Mouse (Mus musculus) adrenal gland, postnatal 25 days (tissue): Measurements from ENCODE around the gene Gramd4. TPM values are rescaled to one million over a fixed set of nuclear protein-coding genes. Genes with fewer than 3 reads are reported as not detected.
"Not testable (repeated sequence)": the region's sequence is repeated elsewhere in the genome, so short reads cannot be mapped to it uniquely, and the experiment has no call there.

ENCODE experiments used
- DNase-seq: peaks from one replicate; pipeline ENCODE4 v3.0.0; 2021; ENCODE audit warnings: mixed read lengths
- total RNA-seq: library from RNA; stranded (reverse); gene quantifications from 2 replicates; pipeline ENCODE4 v1.2.3, GENCODE M21; 2021

Gene Gramd4
- total RNA-seq, 1 experiment from 2014 or later = 17.4 TPM

DNA sequence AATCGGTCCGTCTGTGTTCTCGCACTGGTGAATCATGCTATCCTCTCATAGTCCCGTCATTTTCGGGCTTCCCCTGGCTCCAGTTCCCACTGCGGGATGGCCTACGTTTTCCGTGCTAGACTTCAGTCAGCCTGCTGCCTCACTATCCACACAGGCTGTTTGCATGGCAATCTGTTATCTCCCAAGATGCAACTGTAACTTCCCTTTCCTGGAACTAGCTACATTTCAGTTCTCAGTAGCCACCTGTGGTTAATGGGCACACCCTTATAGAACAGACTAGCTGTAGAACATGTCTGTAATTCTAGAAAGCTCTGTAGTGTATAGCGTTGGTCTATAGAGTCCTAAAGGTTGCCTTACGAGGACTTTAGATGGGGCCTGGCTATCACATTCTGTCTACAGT, 6.3 kb upstream of the Gramd4 start:
- DNase-seq = no peak

DNA sequence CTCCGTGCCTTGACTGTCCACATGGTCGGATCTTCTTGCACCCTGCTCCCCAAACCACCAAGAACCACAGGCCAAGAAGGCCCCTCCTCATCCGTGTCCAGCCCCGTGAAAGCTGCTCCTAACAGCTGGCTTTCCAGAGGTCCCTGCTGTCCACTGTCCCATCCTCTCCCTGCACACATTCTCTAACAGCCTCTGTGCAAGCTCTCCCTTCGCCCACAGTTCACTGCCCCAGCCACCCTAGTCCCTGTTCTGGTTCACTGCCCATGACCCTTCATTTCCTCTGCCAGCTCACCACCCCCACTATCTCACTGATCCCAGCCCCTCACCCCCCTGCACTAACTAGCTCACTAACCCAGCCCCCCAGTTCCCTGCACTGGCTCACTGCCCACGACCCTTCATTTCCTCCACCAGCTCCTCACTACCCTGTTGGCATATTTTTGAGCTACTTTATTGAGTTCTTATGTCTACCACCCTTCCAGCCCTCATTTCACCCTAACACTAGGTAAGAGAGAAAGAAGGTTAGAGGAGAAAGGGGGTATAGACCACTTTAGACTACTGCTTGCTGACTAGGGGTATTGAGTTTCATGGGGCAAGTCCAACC, 5.5 kb upstream of the Gramd4 start:
- no peak for DNase-seq

DNA sequence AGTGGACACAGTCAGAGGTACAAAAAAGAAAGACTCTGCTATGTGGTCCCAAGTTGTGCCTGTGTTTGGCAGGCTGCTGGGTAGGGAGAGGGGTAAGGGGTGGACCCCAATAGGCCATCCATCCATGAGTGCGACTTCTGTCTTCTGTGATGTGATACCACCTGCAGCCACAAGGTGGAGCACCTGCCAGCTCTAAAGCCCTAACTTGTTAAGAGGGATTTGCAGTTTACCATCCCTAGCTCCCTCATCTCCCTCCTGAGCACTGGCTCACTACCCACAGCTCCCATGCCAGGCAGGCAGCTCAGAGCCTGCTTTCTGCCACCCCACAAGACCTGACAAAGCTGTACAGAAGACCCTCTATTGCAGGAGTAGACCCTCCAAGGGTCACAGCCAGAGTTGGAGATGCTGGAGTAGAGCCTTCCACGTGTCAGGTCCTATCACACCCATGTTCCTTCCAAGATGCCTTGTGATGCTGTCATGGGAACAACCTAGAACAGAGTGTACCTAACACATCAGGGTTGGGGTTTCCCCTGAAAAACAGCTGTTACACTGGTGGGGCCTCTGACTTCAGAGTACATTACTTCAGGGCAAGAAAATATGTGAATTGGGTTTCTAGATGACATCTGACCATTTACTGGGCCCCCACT, 3.5 kb upstream of the Gramd4 start:
- peak; percentile 81 for DNase-seq

DNA sequence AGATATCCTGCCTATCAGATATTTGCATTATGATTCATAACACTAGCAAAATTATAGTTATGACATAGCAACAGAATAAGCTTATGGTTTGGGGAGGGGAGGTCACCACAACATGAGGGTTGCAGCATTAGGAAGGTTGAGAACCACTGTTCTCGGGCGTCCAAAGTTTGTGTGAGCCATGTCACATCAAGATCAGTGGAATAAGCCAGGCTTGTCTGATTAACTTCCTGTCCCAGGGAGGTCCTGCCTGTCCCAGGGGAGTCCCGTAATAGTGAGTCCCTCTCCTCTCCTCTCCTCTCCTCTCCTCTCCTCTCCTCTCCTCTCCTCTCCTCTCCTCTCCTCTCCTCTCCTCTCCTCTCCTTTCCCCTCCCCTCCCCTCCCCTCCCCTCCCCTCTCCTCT, 2.6 kb upstream of the Gramd4 start:
- not testable (repeated sequence) for DNase-seq

DNA sequence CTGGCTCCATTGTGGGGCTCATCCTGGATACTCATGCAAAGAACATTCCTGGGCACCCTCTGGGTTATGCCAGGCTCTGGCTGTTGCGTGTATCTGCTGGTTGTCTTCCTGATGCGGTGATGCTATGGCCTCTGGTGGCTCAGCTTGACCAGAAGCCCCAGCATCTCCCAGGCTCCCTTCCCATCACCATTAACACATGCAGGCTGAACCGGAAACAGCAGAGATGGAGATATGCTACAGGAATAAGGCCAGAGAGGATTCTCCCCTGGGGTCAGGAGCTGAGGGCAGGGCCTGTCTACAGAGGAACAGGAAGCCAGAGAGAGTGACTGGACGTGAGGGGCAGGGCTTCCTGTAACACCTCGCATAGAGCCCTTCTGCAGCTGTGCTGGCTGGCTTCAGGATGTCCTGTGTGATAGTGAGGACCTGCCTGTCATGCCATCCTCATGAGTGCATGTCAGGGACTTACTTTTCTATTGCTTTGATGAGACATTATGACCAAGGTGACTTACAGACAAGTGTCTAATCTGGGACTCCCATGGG, 1.2 kb upstream of the Gramd4 start:
- DNase-seq = no peak

DNA sequence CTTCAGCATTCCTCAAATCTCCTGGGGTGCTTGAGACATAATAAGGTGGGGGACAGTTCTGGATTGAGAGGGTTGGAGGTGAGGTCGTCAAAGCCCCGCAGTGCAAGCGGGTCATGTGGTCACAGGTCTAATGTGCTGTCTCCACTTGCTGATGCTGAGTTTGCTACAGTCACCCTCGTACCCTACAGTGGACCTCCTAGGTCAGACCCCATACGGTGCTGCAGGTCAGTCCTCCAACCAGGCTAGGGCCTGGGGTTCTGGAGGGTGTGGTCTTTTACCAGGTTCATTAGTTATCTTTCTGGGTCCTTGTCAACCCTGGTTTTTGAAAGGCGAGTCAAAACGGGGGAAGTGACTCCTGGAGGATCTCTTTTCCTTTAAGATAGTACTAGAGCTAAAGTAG, 413 bp downstream of the Gramd4 start:
- no peak for DNase-seq

DNA sequence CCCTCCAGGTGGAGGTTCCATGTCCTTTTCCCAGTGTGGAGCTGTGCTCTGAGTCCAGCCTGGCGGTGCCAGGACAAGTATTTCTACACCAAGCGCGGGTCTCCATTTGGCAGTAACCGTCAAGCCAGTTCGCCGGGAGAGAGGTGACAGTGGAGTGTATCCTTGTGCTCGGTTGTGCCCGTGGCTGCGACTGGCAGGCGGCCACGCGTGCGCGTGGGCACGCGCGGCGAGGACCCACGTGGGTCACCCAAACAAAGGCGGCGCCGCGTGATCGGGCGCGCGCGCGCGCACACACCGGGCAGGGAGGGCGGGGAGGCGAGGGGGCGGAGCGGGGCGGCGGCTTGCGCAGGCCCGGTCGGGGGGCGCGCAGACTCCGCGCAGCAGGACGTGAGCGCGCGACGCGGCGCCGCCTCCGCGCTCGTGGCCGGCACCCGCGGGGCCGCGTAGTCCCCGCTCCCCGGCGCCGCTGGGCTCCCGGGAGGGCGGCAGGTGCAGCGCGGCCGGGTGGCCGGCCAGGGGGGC, 960 bp downstream of the Gramd4 start:
- DNase-seq = peak; percentile 91

DNA sequence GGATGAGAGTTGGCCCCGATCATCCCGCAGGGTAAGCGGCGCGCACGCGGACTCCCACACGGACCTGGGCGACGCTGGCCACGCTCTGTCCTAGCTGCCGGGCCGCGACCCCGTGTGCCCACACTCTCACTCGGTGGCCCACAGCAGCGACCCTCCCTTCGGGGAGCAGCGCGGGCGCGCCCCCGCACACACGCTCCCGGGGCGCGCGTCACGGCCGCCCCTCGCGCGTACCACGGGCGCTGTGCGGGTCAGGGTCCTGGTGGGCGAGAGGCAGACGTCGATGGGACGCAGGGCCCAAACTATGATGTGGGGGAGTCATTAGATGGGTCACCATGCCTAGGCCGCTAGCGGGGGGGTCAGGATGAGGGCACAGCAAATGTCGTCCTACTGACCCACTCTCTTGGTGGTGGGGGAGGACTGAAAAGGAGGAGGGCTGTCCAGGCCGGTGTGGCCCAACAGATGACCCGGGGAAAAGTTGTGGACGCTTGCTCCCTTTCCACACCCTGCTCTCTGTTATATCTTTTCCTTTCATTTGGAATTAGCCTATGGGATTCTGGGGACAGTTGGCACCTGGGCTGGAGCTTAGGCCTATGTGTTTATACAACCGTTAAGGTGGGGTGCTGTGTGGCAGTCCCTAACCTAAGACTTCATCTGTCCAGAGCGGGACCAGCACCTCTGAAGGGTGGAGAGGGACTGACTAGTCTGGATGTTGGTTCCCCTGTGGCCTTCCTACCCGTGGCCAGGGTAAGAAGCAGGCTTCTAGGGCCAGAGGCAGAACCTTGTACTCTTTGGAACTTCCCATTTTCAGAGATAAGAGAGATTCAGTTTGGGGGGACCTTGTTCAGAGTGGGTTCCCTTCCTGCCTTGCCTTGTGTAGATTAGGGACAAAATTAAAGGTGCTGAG, 1.7 kb downstream of the Gramd4 start:
- DNase-seq = peak; percentile 32

DNA sequence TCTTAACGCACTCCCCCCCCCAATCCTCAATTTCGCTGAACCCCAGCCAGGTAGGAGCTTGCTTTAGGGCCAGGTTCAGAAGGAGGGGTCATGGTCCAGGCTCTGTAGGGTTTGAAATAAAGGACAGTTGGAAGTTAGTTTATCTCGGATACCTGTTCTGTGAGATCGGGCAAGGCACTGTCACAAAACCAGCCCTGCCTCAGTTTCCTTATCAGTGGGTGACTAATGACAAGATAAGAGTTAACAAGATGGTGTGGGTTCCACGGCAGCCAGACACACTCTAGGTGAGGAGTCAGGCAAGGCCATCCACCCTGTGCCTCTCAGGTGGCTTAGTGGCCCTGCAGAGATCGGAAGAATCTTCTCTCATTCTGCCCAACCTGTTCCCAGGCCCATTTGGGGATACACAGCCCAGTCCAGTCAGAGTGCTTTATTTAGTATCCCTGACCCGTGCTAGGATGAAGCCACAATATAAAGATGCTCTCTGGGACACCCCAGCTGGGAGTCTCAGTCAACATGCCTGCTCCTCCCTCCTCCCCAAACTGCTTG, 2.4 kb downstream of the Gramd4 start:
- no peak for DNase-seq

DNA sequence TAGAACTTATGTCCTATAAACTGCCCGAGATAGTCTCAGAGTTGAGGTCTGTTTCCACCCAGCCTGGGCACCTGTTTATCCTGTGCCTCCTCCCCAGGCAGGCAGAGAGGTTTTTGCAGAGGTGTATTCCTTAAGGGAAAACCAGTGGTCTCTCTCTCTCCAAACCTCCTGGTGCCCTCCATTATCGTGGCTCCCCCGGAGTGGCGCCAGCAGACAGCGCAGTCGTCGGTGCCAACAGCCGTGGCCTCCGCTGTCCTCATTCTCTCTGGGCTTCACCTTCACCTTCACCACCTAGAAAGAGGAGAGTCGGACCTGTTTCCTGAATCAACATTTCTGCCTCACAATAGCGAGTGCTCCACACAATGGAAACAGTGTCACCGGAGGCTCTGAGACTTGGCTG, 3.1 kb downstream of the Gramd4 start:
- DNase-seq = no peak

DNA sequence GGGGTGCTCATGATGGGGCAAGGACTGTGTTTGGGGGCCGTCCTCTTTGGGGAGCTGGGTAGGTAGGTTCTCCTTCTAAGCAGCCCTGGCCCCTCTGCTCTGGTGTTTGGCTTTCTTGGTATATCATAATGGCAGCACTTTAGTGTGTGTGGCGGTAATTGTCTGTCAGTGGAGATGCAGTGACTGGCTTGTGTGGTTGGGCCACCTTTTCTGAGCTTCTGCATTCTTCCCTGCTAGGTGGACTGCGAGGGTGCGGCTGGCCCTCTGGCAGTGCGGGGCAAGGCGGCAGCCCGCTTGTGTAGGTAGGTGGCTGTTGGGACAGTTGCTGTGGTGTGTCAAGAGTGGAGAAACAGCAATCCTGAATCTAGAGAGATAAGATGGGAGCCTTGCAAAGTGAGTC, 3.7 kb downstream of the Gramd4 start:
- DNase-seq = no peak

DNA sequence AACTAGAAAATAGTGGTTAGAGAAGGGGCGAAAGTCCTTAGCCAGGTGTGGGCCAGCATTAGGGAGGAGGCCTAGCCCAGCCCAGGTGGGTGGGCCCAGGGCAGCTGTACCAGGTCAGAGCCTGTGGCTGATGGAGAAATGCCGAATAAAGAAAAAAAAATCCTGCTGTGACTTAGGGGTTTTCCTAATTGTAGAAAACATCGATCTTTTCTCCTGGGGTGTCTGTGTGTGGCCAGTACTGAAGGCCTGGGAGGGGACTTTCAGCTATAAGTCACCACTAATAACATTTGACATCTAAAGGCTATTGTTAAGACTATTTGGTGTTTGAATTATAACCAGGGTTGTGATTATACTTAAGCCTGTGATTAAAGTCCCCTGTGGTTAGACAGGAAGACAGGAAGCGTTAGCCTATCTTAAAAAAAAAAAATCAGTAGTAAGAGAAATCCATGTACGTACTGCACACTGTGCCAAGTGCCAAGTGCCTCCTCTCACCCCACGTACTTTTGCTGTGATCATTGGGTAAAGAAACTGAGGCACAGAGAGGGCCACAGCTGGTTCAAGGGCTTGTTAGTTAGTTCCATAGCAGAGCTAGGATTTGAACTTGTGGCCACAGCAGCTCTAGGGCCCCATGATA, 4.5 kb downstream of the Gramd4 start:
- no peak for DNase-seq

DNA sequence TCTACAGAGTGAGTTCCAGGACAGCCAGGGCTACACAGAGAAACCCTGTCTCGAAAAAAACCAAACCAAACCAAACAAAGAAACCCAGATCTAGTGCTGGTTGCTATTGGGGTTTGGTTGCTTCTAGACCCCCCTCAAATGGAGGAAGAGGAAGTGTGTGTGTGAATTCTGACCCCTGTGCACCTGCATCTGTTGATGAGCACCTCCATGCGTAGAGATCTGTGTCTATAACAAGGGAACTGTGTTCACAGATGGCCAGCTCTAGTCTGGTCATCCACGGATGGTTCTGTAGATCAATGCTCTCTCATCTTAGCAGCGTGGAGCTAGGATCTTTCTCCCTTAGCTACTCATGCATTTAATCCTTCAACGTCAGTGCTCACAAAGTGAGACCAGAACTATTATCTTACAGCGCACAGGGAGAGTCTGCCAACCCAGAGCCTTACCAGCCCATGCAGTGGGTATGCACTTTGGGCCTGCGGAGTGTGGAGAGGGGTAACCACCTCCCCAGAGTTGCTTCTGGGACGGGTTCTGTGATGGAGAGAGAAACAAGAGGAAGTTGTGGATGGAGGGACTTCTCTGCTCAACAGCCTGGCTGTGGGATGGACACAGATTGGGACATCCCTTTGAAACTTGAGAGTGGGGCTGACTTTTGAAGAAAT, 6.8 kb downstream of the Gramd4 start:
- no peak for DNase-seq

DNA sequence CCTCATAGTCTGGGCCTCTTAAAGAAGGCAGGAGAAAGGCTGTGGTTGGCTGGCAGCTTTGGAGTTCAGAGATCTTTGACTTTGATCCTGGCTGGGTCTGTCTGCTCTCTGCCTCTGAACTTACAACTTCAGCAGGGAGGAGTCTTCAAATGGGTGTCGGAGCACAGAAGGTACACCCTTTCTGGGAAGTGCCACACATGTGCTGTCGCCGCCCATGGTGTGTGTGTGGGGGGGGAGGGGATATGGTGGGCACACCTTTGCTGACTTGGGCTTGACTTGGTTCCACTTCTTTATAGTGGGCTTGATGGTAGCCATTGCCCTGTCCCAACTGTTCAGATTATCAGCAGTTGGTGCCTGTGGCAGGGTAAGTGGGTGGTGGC, 7.3 kb downstream of the Gramd4 start:
- DNase-seq = no peak

DNA sequence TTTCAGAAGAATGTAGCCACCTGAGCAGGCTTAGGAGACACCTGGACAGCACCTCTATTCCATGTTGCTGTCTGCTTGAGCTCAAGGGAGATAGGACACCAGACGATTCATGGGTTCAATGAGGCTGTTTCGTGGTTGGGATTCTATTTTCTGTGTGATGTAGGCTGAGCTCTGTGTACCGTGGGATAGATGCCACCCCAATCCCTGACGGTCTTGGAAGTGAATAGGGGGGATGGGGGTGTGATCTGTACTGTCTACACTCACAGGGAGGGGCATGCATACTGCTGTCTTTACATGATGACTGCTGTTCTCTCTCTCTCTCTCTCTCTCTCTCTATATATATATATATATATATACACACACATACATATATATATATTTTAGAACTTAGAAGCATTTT, 7.9 kb downstream of the Gramd4 start:
- no peak for DNase-seq

DNA sequence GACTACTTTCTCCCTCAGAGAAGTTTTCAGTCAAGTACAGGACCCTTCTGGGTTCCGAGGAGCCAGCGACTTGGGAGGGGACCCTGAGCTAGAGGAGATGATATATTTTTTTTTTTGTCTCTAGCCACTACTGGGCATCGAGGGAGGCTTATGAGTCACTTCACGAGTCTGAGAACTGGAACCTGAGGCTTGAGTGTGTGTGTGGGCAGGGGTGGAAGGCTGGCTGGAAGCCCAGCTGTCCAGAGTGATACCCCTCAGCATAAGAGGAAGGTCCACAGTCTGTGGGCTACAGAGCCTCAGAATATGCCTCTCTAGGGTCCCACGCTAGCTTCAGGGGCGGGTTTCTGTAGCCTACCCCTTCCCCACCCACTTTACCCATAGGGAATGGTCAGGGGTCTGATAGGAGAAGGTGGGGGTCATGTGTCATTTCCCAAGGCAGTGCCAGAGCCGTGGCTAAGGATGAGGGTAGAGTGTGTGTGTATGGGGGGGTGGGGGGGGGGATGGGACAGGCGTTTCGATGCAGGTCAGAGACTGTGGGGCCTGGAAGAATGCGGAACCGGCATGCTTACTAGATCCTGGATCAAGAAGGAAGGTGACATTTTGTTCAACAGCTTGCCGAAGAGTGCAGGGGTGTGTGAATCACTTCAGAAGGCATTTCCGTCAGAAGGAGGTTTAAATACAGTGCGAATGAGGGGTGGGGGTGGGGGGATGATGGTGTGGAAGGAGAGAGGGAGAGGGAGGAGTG, 9.5 kb downstream of the Gramd4 start:
- no peak for DNase-seq

DNA sequence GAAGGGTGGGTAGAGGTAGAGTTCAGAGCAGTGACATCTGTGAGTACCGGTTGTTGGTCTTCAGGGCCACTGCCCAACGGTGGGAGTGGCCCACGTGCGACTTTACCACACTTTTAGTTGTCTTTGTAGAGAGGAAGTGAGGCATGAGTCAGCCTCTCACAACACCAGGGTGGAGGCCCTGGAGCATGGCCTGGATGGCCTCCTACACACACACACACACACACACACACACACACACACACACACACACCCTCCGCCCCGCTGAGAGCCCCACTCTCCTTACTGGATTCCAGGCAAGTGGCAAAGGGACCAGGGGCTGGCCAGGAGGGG, 10.1 kb downstream of the Gramd4 start:
- DNase-seq = no peak

DNA sequence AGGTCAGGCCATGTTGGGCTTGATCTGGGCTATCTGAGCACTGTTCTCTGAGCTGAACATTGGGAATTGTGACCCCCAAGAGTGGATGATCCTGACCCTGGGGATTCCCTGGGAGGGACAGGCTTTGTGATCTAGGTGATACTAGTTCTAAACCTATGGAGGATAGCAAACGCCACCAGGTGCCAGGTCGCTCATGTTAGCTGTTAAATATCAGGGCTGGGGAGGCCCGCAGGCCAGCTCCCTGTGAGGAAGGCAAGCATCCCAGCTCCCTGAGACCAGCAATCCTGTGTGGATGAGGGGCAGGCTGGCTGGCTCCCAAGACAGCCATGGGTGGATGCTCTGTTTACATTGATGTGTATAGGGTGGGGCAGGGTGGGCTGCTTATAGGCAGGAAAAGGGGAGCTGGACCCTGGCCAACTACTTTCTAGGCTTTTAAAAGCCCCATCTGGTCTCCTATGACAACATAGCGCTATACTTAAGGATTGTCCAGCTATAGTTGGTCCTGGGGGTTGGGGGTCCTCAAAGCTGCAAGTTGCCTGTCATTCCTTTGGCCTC, 10.5 kb downstream of the Gramd4 start:
- no peak for DNase-seq

DNA sequence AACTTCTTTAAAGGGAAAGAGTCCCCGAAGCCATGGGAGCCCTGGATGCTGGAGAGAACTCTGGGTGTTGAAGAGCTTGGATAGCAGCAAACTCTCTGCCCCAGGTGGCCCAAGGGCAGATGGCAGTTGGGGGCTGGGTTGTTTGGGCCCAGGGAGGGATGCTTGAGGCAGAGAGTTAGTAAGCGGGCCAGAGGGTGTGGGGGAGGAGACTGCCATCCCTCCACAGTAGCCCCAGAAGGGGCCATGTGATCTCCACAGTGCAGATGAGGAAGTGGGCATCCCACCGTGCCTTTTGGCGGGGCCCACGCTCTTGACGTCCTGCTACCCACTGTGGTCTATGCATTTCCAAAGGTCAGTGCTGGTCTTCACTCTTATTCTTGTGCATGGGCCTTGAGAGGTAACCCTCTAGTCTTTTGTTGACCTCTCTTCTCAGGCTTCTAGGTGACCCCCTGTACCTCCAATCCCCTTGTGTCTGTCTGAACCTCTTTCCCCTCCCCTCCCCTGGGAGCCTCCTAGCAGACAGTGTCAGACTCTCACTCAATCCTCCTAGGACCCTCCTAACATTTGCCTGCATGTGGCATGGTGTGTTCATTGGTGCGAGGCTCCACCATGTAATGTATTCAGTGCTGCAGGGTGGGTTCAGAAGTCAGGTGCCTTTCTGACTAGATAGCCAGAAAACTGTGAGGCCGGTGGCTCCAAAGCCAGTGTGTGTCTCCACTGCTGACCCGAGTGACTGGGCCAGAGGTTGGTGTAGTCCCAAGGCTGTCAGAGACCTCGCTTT, 11.7 kb downstream of the Gramd4 start:
- no peak for DNase-seq

DNA sequence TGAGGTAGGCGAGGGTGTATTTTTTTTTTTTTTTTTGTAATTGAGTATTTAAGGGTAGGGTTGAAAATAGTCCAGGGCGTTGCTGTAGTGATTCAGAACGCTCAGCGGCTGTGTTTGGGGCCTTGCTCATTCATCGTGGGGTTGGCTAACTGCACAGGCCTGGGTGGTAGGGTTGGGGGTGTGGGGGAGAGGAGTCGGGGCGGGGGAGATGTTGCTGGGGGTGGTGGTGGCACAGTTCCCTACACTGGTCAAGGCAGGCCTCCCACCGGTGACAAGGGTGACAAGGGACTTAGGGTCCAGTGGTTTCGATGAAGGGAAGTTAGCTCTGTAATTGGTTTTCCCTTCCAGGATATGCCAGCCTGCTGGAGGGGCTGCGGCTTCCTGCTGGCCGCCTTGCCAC, 12.9 kb downstream of the Gramd4 start:
- DNase-seq = no peak
